Mouse (Mus musculus) 416B (cell line): ENCODE data around the gene Idh1.

Source experiments
- DNase-seq: peaks from one replicate; pipeline ENCODE4 v3.0.0; 2011; ENCODE audit warnings: low read depth

Idh1 gene

GRCm38 (mm10) chr1:65176912-65177311, 9.4 kb downstream of the Idh1 start:
- peak; percentile 79 for DNase-seq

- no peak for DNase-seq
Measured at GRCm38 (mm10) chr1:65176171-65176570, 10.1 kb downstream of the Idh1 start.

GRCm38 (mm10) chr1:65173716-65174115, 12.6 kb downstream of the Idh1 start:
- DNase-seq = no peak

- no peak for DNase-seq
Measured at GRCm38 (mm10) chr1:65171579-65171978, 14.7 kb downstream of the Idh1 start.

GRCm38 (mm10) chr1:65169947-65170346, 16.4 kb downstream of the Idh1 start:
- peak; percentile 90 for DNase-seq

GRCm38 (mm10) chr1:65169536-65169935, 16.8 kb downstream of the Idh1 start:
- DNase-seq = no peak

- no peak for DNase-seq
Measured at GRCm38 (mm10) chr1:65167496-65167895, 18.8 kb downstream of the Idh1 start.

GRCm38 (mm10) chr1:65162210-65162609, 24.1 kb downstream of the Idh1 start:
- DNase-seq = peak; percentile 48

GRCm38 (mm10) chr1:65156111-65156510, 30.2 kb downstream of the Idh1 start:
- DNase-seq = no peak

- peak; percentile 90 for DNase-seq
Measured at GRCm38 (mm10) chr1:65154814-65155213, 31.5 kb downstream of the Idh1 start.

GRCm38 (mm10) chr1:65147971-65148370, 38.3 kb downstream of the Idh1 start:
- no peak for DNase-seq

GRCm38 (mm10) chr1:65147326-65147725, 39.0 kb downstream of the Idh1 start:
- no peak for DNase-seq

GRCm38 (mm10) chr1:65146601-65147000, 39.7 kb downstream of the Idh1 start:
- DNase-seq = peak; percentile 77

GRCm38 (mm10) chr1:65144783-65145182, 41.5 kb downstream of the Idh1 start:
- DNase-seq = no peak

GRCm38 (mm10) chr1:65137560-65137959, 48.7 kb downstream of the Idh1 start:
- DNase-seq = no peak

GRCm38 (mm10) chr1:65132833-65133232, 53.5 kb downstream of the Idh1 start:
- DNase-seq = no peak

- no peak for DNase-seq
Measured at GRCm38 (mm10) chr1:65131671-65132070, 54.6 kb downstream of the Idh1 start.

GRCm38 (mm10) chr1:65130226-65130625, 56.1 kb downstream of the Idh1 start:
- DNase-seq = no peak

GRCm38 (mm10) chr1:65129634-65130180, 56.6 kb downstream of the Idh1 start:
- DNase-seq = no peak

GRCm38 (mm10) chr1:65122574-65123372, 63.5 kb downstream of the Idh1 start, which contains the start of gene D630023F18Rik:
D630023F18Rik (minus strand) TSS chr1:65123214.
- no peak for DNase-seq

GRCm38 (mm10) chr1:65119438-65119837, 66.9 kb downstream of the Idh1 start, which contains the start of gene Gm28845:
Gm28845 (minus strand) TSS chr1:65119558.
- DNase-seq = no peak

GRCm38 (mm10) chr1:65118150-65118913, 68.0 kb downstream of the Idh1 start:
- DNase-seq = peak; percentile 28
